Mouse (Mus musculus) gastrocnemius, postnatal 25 days (tissue): ENCODE data around the gene Arhgap44. TPM values are rescaled to one million over a fixed set of nuclear protein-coding genes. Genes with fewer than 3 reads are reported as not detected.
A peak's percentile ranks its signal among the peaks of the same experiment; 100 is the strongest.

Source experiments
- DNase-seq: peaks from one replicate; pipeline ENCODE4 v3.0.0; 2022
- total RNA-seq, 2 experiments: library from RNA; stranded (reverse); gene quantifications; 1 replicate in 1 of 2; 2 replicates in 1 of 2; pipeline ENCODE4 v1.2.3; 2021

Arhgap44 gene
- total RNA-seq, 2 experiments from 2014 or later = 6.4 to 9.4 TPM

GRCm38 (mm10) chr11:65137145-65137652 is 25.6 kb downstream of the Arhgap44 start:
- no peak for DNase-seq

GRCm38 (mm10) chr11:65135251-65135739 is 27.5 kb downstream of the Arhgap44 start:
- no peak for DNase-seq

- DNase-seq = no peak
Observed at GRCm38 (mm10) chr11:65133661-65134060, 29.1 kb downstream of the Arhgap44 start.

- no peak for DNase-seq
Observed at GRCm38 (mm10) chr11:65129110-65129509, 33.7 kb downstream of the Arhgap44 start.

- DNase-seq = no peak
Observed at GRCm38 (mm10) chr11:65128666-65129065, 34.1 kb downstream of the Arhgap44 start.

GRCm38 (mm10) chr11:65126566-65126965 is 36.2 kb downstream of the Arhgap44 start:
- DNase-seq = peak; percentile 12

GRCm38 (mm10) chr11:65124913-65125418 is 37.8 kb downstream of the Arhgap44 start:
- DNase-seq = peak; percentile 53

- no peak for DNase-seq
Observed at GRCm38 (mm10) chr11:65120276-65120675, 42.5 kb downstream of the Arhgap44 start.

GRCm38 (mm10) chr11:65115811-65116210 is 47.0 kb downstream of the Arhgap44 start:
- DNase-seq = no peak

GRCm38 (mm10) chr11:65112086-65112485 is 50.7 kb downstream of the Arhgap44 start:
- DNase-seq = no peak

GRCm38 (mm10) chr11:65111651-65112050 is 51.1 kb downstream of the Arhgap44 start:
- no peak for DNase-seq

GRCm38 (mm10) chr11:65110058-65110457 is 52.7 kb downstream of the Arhgap44 start:
- DNase-seq = no peak

GRCm38 (mm10) chr11:65107734-65108171 is 55.0 kb downstream of the Arhgap44 start:
- DNase-seq = no peak

GRCm38 (mm10) chr11:65107151-65107550 is 55.6 kb downstream of the Arhgap44 start:
- no peak for DNase-seq

GRCm38 (mm10) chr11:65104076-65104475 is 58.7 kb downstream of the Arhgap44 start:
- DNase-seq = no peak

GRCm38 (mm10) chr11:65101206-65101605 is 61.6 kb downstream of the Arhgap44 start:
- DNase-seq = no peak

GRCm38 (mm10) chr11:65100031-65100430 is 62.7 kb downstream of the Arhgap44 start:
- no peak for DNase-seq

GRCm38 (mm10) chr11:65097526-65098070 is 65.2 kb downstream of the Arhgap44 start:
- no peak for DNase-seq

- no peak for DNase-seq
Observed at GRCm38 (mm10) chr11:65096866-65097265, 65.9 kb downstream of the Arhgap44 start.

GRCm38 (mm10) chr11:65092851-65093250 is 69.9 kb downstream of the Arhgap44 start:
- no peak for DNase-seq

- DNase-seq = no peak
Observed at GRCm38 (mm10) chr11:65090386-65090785, 72.4 kb downstream of the Arhgap44 start.

- DNase-seq = no peak
Observed at GRCm38 (mm10) chr11:65089982-65090381, 72.8 kb downstream of the Arhgap44 start.

GRCm38 (mm10) chr11:65089282-65089681 is 73.5 kb downstream of the Arhgap44 start:
- DNase-seq = no peak
